Mouse (Mus musculus) E14TG2a.4 (cell line): Measurements from ENCODE around the gene Dmpk.

ENCODE experiments used
- H3K27me3 ChIP-seq: 2 replicates; pipeline ENCODE4 v1.6.1; 2014; ENCODE audit warnings: low read length, control low read depth; ENCODE audit not compliant: insufficient read depth
- H3K36me3 ChIP-seq: 2 replicates; pipeline ENCODE4 v1.6.1; 2014; ENCODE audit warnings: low read length, control low read depth; ENCODE audit not compliant: insufficient read depth
- H3K4me1 ChIP-seq: replicated peaks from 2 replicates; pipeline ENCODE4 v1.6.1; 2014; ENCODE audit warnings: low read depth, low read length, control low read depth
- H3K4me3 ChIP-seq: replicated peaks from 2 replicates; pipeline ENCODE4 v1.5.1; 2014; ENCODE audit warnings: mild to moderate bottlenecking, low read length
- H3K9me3 ChIP-seq: 2 replicates; pipeline ENCODE4 v1.6.1; 2014; ENCODE audit warnings: low read length, control low read depth
- CTCF ChIP-seq: conservative IDR thresholded peaks from 2 replicates; pipeline ENCODE4 v1.5.1; 2014; ENCODE audit warnings: low read length
- NANOG ChIP-seq: IDR thresholded peaks from 2 replicates; pipeline ENCODE4 v1.6.1; 2014; ENCODE audit warnings: borderline replicate concordance, low read length, mixed read lengths
- POU5F1 ChIP-seq: IDR thresholded peaks from 2 replicates; pipeline ENCODE4 v1.6.1; 2014; ENCODE audit warnings: low read length, borderline replicate concordance

Gene Dmpk

GRCm38 (mm10) chr7:19092381-19093173 is 8.9 kb downstream of the Dmpk start:
- Histone ChIP-seq H3K36me3 (peaks cover 44% of the 10 kb centered on the region), H3K9me3 (no peaks in the 10 kb centered on the region), H3K4me3 (peak overlapping the region; percentile 83), H3K4me1 (peaks cover 76% of the 10 kb centered on the region), H3K27me3 (peaks cover 51% of the 10 kb centered on the region)
- no peak for TF ChIP-seq NANOG
- no peak for TF ChIP-seq CTCF
- TF ChIP-seq POU5F1, result no peak

- Histone ChIP-seq H3K4me3 (peak overlapping the region; percentile 83), H3K36me3 (peaks cover 39% of the 10 kb centered on the region), H3K27me3 (peaks cover 57% of the 10 kb centered on the region), H3K4me1 (peaks cover 70% of the 10 kb centered on the region), H3K9me3 (no peaks in the 10 kb centered on the region)
- TF ChIP-seq POU5F1 (no peak), CTCF (peak; percentile 47), NANOG (no peak)
Measured at GRCm38 (mm10) chr7:19093174-19093521, 9.5 kb downstream of the Dmpk start.

GRCm38 (mm10) chr7:19093537-19094385 is 10.1 kb downstream of the Dmpk start:
- TF ChIP-seq CTCF (no peak), NANOG (no peak), POU5F1 (no peak)
- H3K27me3 ChIP-seq, result peaks cover 61% of the 10 kb centered on the region
- peak overlapping the region; percentile 83 for H3K4me3 ChIP-seq
- peaks cover 33% of the 10 kb centered on the region for H3K36me3 ChIP-seq
- H3K4me1 ChIP-seq, result peaks cover 66% of the 10 kb centered on the region
- no peaks in the 10 kb centered on the region for H3K9me3 ChIP-seq

DNA sequence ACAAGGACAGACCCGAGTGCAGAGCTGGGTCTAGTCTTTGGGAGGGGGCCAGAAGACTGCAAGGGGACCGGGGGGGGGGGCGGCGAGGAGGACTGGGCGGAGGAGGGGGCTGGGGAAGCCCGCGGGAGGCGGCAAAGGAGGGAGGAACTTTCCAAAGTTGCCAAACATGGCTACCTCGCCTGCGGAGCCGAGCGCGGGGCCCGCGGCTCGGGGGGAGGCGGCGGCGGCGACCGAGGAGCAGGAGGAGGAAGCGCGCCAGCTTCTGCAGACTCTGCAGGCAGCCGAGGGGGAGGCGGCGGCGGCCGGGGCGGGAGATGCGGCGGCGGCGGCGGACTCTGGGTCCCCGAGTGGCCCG is 10.8 kb downstream of the Dmpk start, which contains the start of gene Six5:
Gene Six5 (plus strand): TSS at position 124 of the 355 bp plus-strand sequence.
- no peak for TF ChIP-seq CTCF
- TF ChIP-seq POU5F1, result no peak
- no peak for TF ChIP-seq NANOG

DNA sequence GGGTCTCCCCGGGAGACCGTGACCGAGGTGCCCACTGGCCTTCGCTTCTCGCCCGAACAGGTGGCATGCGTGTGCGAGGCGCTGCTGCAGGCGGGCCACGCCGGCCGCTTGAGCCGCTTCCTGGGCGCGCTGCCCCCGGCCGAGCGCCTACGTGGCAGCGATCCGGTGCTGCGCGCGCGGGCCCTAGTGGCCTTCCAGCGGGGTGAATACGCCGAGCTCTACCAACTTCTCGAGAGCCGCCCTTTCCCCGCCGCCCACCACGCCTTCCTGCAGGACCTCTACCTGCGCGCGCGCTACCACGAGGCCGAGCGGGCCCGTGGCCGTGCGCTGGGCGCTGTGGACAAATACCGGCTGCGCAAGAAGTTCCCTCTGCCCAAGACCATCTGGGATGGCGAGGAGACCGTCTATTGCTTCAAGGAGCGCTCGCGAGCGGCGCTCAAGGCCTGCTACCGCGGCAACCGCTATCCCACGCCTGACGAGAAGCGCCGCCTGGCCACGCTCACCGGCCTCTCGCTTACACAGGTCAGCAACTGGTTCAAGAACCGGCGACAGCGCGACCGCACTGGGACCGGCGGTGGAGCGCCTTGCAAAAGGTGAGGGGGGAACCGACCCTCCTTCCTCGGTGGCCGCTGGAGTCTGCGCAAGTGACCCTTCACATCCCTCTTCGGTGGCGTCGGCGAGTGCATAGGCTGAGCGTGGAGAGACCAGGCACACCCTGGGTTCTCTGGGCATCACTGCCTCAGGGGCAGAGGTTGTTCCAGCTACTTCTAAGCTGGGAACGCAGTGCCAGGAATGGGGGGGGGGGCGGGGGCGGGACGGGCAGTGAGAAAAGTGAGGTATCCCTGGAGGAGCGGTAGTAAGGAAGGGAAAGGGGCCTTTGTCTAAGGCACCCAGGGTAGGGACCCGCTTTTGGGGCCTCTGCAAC is 11.4 kb downstream of the Dmpk start:
- H3K27me3 ChIP-seq, result peaks cover 73% of the 10 kb centered on the region
- TF ChIP-seq CTCF (no peak), NANOG (no peak), POU5F1 (no peak)
- H3K4me1 ChIP-seq, result peaks cover 67% of the 10 kb centered on the region
- H3K9me3 ChIP-seq, result no peaks in the 10 kb centered on the region
- H3K4me3 ChIP-seq, result peak overlapping the region; percentile 83
- peaks cover 22% of the 10 kb centered on the region for H3K36me3 ChIP-seq

More for the DNA sequence above, 10.8 kb downstream of the Dmpk start, which contains the start of gene Six5:
- no peaks in the 10 kb centered on the region for H3K9me3 ChIP-seq
- peaks cover 67% of the 10 kb centered on the region for H3K4me1 ChIP-seq
- H3K36me3 ChIP-seq, result peaks cover 28% of the 10 kb centered on the region
- peaks cover 67% of the 10 kb centered on the region for H3K27me3 ChIP-seq
- H3K4me3 ChIP-seq, result peak within 1 kb of the TSS; percentile 83

GRCm38 (mm10) chr7:19095751-19096110 is 12.1 kb downstream of the Dmpk start:
- no peaks in the 10 kb centered on the region for H3K9me3 ChIP-seq
- TF ChIP-seq POU5F1 (no peak), CTCF (no peak), NANOG (no peak)
- H3K4me1 ChIP-seq, result peaks cover 61% of the 10 kb centered on the region
- H3K36me3 ChIP-seq, result peaks cover 16% of the 10 kb centered on the region
- H3K27me3 ChIP-seq, result peaks cover 75% of the 10 kb centered on the region
- H3K4me3 ChIP-seq, result peak overlapping the region; percentile 83

GRCm38 (mm10) chr7:19096421-19096976 is 12.8 kb downstream of the Dmpk start:
- H3K4me1 ChIP-seq, result peaks cover 53% of the 10 kb centered on the region
- no peak for TF ChIP-seq POU5F1
- no peak for TF ChIP-seq CTCF
- TF ChIP-seq NANOG, result no peak
- H3K9me3 ChIP-seq, result no peaks in the 10 kb centered on the region
- H3K4me3 ChIP-seq, result peak overlapping the region; percentile 83
- H3K27me3 ChIP-seq, result peaks cover 74% of the 10 kb centered on the region
- peaks cover 8% of the 10 kb centered on the region for H3K36me3 ChIP-seq
